Comparison of ENCODE assay signal across 15 mouse cellular contexts in genomic region chr3:154321921-154322574, GRCm38 (mm10). TPM values are rescaled to one million over a fixed set of nuclear protein-coding genes. Genes with fewer than 3 reads are reported as not detected.
"Had no signal": no experiment of that assay in that cellular context is flagged by ENCODE, and none has a peak within 500 bp of the region (broad histone marks: within the 10 kb centered on the region; RNA-seq: fewer than 3 reads in every experiment).

No protein-coding gene starts in this region.

- DNase-seq: kidney, postnatal 25 days; layer of hippocampus, adult 9-11 months; layer of hippocampus, postnatal 36 days; liver, embryonic 13.5 days; liver, postnatal 0 days; lung, postnatal 36 days had no signal

- ATAC-seq: liver, postnatal 0 days; lung, postnatal 0 days; midbrain, embryonic 15.5 days had no signal

- H3K27ac ChIP-seq: limb, embryonic 15.5 days; liver, embryonic 13.5 days; midbrain, embryonic 15.5 days; neural tube, embryonic 12.5 days; stomach, postnatal 0 days had no signal

- H3K36me3 ChIP-seq: limb, embryonic 15.5 days; liver, embryonic 13.5 days; midbrain, embryonic 15.5 days; neural tube, embryonic 12.5 days had no signal

- H3K4me2 ChIP-seq: limb, embryonic 15.5 days; liver, embryonic 13.5 days; midbrain, embryonic 11.5 days; midbrain, embryonic 15.5 days; neural tube, embryonic 12.5 days had no signal

- H3K4me3 ChIP-seq: limb, embryonic 15.5 days; liver, embryonic 13.5 days; midbrain, embryonic 15.5 days; neural tube, embryonic 12.5 days had no signal

- H3K4me1 ChIP-seq: limb, embryonic 15.5 days; liver, embryonic 13.5 days; midbrain, embryonic 15.5 days; neural tube, embryonic 12.5 days had no signal

- H3K9me3 ChIP-seq: limb, embryonic 15.5 days; liver, embryonic 13.5 days; midbrain, embryonic 15.5 days; neural tube, embryonic 12.5 days had no signal

- H3K9ac ChIP-seq: limb, embryonic 15.5 days; liver, embryonic 13.5 days; liver, postnatal 0 days; midbrain, embryonic 15.5 days; neural tube, embryonic 12.5 days had no signal

RNA-seq across cellular contexts. Expression of gene Lhx8, which starts 8.4 kb away (rescaled TPM):
- total RNA-seq: layer of hippocampus, postnatal 36 days; megakaryocyte progenitor cell, adult 5-6 weeks; monocyte, adult 5-6 weeks; neutrophil, adult 5-6 weeks had no signal
- polyA plus RNA-seq: liver, embryonic 13.5 days; liver, postnatal 0 days; lung, postnatal 0 days; stomach, postnatal 0 days had no signal
